Mouse (Mus musculus) midbrain, postnatal 0 days (tissue): ENCODE measurements at regions not wholly inside any gene's neighbourhood (a gene's known extent, or its start where the extent isn't known, plus 50 kb on each side); places are given as distances from the start of the nearest gene placed in this dataset.
"Not testable (repeated sequence)": the region's sequence is repeated elsewhere in the genome, so short reads cannot be mapped to it uniquely, and the experiment has no call there.

ENCODE experiments used
- ATAC-seq: fragments of 200-750 bp; cut with Nextera tagmentation; 2 replicates; pipeline ENCODE4 v1.8.0; 2017; ENCODE audit warnings: moderate number of reproducible peaks, mild to moderate bottlenecking, moderate TSS enrichment, moderate library complexity; ENCODE audit not compliant: low FRiP score
- DNase-seq: peaks from one replicate; pipeline ENCODE4 v3.0.0-alpha.2; 2015; ENCODE audit warnings: low spot score
- H3K27ac ChIP-seq: fragments of 300-500 bp; sonication (generic); 2 replicates; pipeline ENCODE4 v1.5.1; 2014; ENCODE audit warnings: low read depth, mild to moderate bottlenecking, low read length, mixed read lengths
- H3K27me3 ChIP-seq: fragments of 300-500 bp; sonication (generic); 2 replicates; pipeline ENCODE4 v1.6.1; 2014; ENCODE audit warnings: low read length, control low read depth, mixed read lengths; ENCODE audit not compliant: insufficient read depth
- H3K36me3 ChIP-seq: fragments of 300-500 bp; sonication (generic); 2 replicates; pipeline ENCODE4 v1.6.1; 2014; ENCODE audit warnings: low read length, control low read depth, mixed read lengths; ENCODE audit not compliant: insufficient read depth
- H3K4me1 ChIP-seq: fragments of 300-500 bp; sonication (generic); 2 replicates; pipeline ENCODE4 v1.6.1; 2014; ENCODE audit warnings: mild to moderate bottlenecking, control low read depth, antibody characterized with exemption, low read length, mixed read lengths; ENCODE audit not compliant: insufficient read depth
- H3K4me2 ChIP-seq: fragments of 300-500 bp; sonication (generic); 2 replicates; pipeline ENCODE4 v1.6.1; 2014; ENCODE audit warnings: low read depth, mild to moderate bottlenecking, low read length, mixed read lengths; ENCODE audit not compliant: poor library complexity, severe bottlenecking
- H3K4me3 ChIP-seq: fragments of 300-500 bp; sonication (generic); 2 replicates; pipeline ENCODE4 v1.5.1; 2014; ENCODE audit warnings: low read depth, mild to moderate bottlenecking, low read length, moderate library complexity
- H3K9ac ChIP-seq: fragments of 300-500 bp; sonication (generic); replicated peaks from 2 replicates; pipeline ENCODE4 v1.6.1; 2014; ENCODE audit warnings: mild to moderate bottlenecking, low read length, moderate library complexity, mixed read lengths; ENCODE audit not compliant: poor library complexity, severe bottlenecking
- H3K9me3 ChIP-seq: fragments of 300-500 bp; sonication (generic); 2 replicates; pipeline ENCODE4 v1.6.1; 2016; ENCODE audit warnings: low read length, control low read depth
- CTCF ChIP-seq: IDR thresholded peaks from 2 replicates; pipeline ENCODE4 v1.5.1; 2016; ENCODE audit warnings: antibody characterized with exemption, mild to moderate bottlenecking
- WGBS: fragments of 180-500 bp; shearing (Covaris S2); extraction: QIAGEN DNeasy Blood & Tissue Kit; methylation state at CpG from one replicate; pipeline ENCODE4 v1.1.7; 2014; 5-methylcytosine and 5-hydroxymethylcytosine counted together

- not testable (repeated sequence) for H3K9ac ChIP-seq, H3K4me3 ChIP-seq, H3K27me3 ChIP-seq, H3K9me3 ChIP-seq, H3K4me2 ChIP-seq, H3K27ac ChIP-seq, H3K36me3 ChIP-seq, H3K4me1 ChIP-seq, ATAC-seq, DNase-seq
- WGBS, result 72% methylated on average over 1 of the region's 1 CpGs
These were observed 105.7 kb upstream of the Afdn start for GRCm38 (mm10) chr17:13654606-13655005.

DNA sequence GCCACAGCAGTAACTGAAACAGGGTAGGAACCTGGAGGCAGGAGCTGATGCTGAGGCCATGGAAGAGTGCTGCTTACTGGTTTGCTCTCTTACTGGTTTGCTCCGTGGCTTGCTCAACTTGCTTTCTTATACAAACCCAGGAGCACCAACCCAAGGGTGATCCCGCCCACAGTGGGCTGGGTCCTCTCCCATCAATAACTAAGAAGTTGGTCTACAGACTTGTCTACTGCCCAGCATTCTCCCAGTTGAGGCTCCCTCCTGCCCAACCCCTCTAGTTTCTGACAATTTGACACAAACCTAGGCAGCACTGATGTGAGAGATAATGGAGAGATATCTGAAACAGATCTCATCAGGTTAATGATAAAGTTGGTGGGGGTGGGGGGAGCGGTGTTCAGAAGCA, 104.3 kb upstream of the Afdn start:
- Histone ChIP-seq H3K4me3 (no peak overlapping the region), H3K27me3 (no peaks in the 10 kb centered on the region), H3K9me3 (no peaks in the 10 kb centered on the region), H3K27ac (0 out of 2 replicates have a peak overlapping the region, but pooled peaks have one; percentile 8), H3K4me2 (no peak overlapping the region), H3K4me1 (peaks cover 3% of the 10 kb centered on the region; the same call in 1 of the 2 replicates), H3K9ac (no peak overlapping the region), H3K36me3 (no peaks in the 10 kb centered on the region)
- TF ChIP-seq CTCF, result no peak
- no peak for ATAC-seq
- DNase-seq, result no peak
- WGBS, result 14% methylated on average over 3 of the region's 3 CpGs

DNA sequence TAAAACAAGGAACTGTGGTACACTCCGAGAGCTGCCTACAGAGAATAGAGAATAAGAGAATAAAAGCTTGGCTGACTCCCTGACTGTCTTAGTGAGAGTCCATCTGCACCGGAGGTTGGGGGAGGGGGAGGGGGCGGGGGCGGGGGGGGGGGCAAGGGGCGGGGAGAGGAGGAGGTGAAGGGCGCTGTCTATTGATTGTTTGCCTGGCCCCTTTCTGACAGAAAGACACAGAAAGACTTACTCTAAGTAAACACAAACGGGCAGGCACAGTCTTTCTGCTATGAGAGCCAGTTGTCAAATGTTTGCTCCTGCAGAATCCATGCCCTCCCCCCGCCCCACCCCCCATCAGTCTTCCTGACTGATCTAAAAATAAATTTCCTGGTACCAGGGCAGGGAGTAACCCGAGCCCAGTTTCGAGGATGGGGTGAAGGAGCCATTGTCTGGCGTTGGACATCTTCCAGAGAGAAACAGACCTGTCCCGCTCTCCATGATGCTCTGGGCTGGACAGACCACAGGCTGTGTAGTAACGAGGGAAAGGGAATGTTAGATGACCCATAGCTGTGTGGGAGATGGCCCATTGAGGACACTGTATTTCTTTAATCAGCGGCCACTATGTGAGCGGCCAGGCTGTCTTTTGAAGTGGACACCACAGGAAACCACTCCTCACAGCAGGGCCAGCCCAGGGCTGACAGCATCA, 103.7 kb upstream of the Afdn start:
- ATAC-seq, result peak; percentile 36
- peak; percentile 56 for DNase-seq
- Histone ChIP-seq H3K4me2 (peak overlapping the region; percentile 25; the same call in 1 of the 2 replicates), H3K36me3 (no peaks in the 10 kb centered on the region), H3K27me3 (no peaks in the 10 kb centered on the region), H3K4me1 (peaks cover 3% of the 10 kb centered on the region; the same call in 1 of the 2 replicates), H3K9me3 (no peaks in the 10 kb centered on the region), H3K4me3 (no peak overlapping the region), H3K27ac (peak overlapping the region; percentile 38), H3K9ac (no peak overlapping the region)
- 3% methylated on average over 12 of the region's 15 CpGs for WGBS
- no peak for TF ChIP-seq CTCF

DNA sequence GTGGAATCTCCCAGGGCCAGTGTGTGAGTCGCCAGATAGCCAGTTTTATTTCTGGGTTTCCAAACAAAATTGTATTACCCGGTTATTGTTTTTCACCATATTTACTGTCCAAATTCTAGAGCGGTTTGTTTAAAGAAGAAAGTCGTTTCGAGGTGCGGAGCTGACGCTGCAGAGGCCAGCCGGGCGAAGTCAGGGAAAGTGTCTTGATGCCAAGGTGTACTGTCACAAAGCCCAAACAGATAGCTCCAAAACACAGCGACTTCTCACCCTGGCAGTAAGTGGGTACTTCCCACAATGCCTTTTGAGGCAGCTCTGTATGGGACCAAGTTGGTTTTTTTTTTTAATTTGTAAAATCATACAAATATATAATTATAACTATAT, 103.2 kb upstream of the Afdn start:
- WGBS, result 21% methylated on average over 10 of the region's 10 CpGs
- Histone ChIP-seq H3K9ac (no peak overlapping the region), H3K9me3 (no peaks in the 10 kb centered on the region), H3K4me3 (no peak overlapping the region), H3K27ac (peak overlapping the region; percentile 38), H3K4me2 (0 out of 2 replicates have a peak overlapping the region, but pooled peaks have one; percentile 25), H3K36me3 (no peaks in the 10 kb centered on the region), H3K4me1 (peaks cover 3% of the 10 kb centered on the region; the same call in 1 of the 2 replicates), H3K27me3 (no peaks in the 10 kb centered on the region)
- no peak for ATAC-seq
- no peak for DNase-seq
- TF ChIP-seq CTCF, result no peak

GRCm38 (mm10) chr17:13657656-13658292, 102.6 kb upstream of the Afdn start:
- Histone ChIP-seq H3K4me3 (no peak overlapping the region), H3K9ac (no peak overlapping the region), H3K4me1 (peaks cover 3% of the 10 kb centered on the region; the same call in 1 of the 2 replicates), H3K9me3 (no peaks in the 10 kb centered on the region), H3K4me2 (no peak overlapping the region), H3K27me3 (no peaks in the 10 kb centered on the region), H3K27ac (peak overlapping the region; percentile 67), H3K36me3 (no peaks in the 10 kb centered on the region)
- DNase-seq (peak; percentile 86), ATAC-seq (peak; percentile 77)
- 22% methylated on average over 9 of the region's 9 CpGs for WGBS
- no peak for TF ChIP-seq CTCF

DNA sequence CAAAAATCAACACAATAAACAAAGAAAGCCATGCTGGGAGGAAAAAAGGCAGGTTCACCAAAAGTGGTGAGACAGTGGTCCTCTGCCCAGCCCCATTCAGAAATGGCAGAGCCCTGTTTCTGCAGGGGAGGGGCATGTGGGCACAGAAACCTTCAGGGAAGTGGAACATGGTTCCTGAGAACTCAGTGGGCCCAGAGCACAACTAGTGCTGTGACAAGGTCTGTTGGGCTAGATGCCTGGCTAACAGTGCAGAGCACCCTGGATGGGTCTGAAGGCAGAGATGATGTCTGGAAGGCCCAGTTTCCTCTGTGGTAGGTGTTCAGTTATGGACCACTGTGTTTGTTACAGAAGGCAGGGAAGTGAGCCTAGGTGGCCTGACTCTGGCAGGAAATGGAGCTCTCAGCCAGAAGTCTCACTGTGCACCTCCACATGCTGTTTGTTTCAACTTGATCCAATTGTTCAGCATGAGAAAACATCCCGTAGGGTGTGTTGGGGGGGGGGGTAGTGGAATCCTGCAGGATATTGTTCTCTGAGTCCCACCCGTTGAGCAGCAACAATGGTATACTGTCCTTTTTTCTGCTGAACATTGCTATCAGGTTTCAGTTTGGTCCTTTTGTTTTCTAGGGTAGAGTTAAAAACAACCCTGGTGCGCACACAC, 101.9 kb upstream of the Afdn start:
- WGBS, result 21% methylated on average over 3 of the region's 3 CpGs
- Histone ChIP-seq H3K27me3 (no peaks in the 10 kb centered on the region), H3K9me3 (no peaks in the 10 kb centered on the region), H3K9ac (no peak overlapping the region), H3K4me3 (no peak overlapping the region), H3K36me3 (no peaks in the 10 kb centered on the region), H3K27ac (peak overlapping the region; percentile 67), H3K4me2 (no peak overlapping the region), H3K4me1 (peaks cover 3% of the 10 kb centered on the region; the same call in 1 of the 2 replicates)
- peak; percentile 22 for ATAC-seq
- no peak for TF ChIP-seq CTCF
- no peak for DNase-seq
